Mouse (Mus musculus) embryonic stem cell, embryonic (primary cell): Measurements from ENCODE around the gene Zfp52.

Source experiments
- CTCF ChIA-PET, 4 experiments: fragments of 300-600 bp in 2 of 4; fragments of 350-600 bp in 2 of 4; sonication (Branson Sonifier 250); formaldehyde crosslinking; loops; one replicate each; lab custom pipeline; 2022; ENCODE audit warnings: inconsistent platforms in 2 of 4; lab: Charles Lee
- POLR2A ChIA-PET, 4 experiments: fragments of 300-600 bp in 2 of 4; fragments of 350-600 bp in 2 of 4; sonication (Branson Sonifier 250); formaldehyde crosslinking; loops; one replicate each; lab custom pipeline; 2022; ENCODE audit warnings: antibody characterized with exemption in 4 of 4, inconsistent platforms in 1 of 4; lab: Charles Lee

The Zfp52 gene

DNA sequence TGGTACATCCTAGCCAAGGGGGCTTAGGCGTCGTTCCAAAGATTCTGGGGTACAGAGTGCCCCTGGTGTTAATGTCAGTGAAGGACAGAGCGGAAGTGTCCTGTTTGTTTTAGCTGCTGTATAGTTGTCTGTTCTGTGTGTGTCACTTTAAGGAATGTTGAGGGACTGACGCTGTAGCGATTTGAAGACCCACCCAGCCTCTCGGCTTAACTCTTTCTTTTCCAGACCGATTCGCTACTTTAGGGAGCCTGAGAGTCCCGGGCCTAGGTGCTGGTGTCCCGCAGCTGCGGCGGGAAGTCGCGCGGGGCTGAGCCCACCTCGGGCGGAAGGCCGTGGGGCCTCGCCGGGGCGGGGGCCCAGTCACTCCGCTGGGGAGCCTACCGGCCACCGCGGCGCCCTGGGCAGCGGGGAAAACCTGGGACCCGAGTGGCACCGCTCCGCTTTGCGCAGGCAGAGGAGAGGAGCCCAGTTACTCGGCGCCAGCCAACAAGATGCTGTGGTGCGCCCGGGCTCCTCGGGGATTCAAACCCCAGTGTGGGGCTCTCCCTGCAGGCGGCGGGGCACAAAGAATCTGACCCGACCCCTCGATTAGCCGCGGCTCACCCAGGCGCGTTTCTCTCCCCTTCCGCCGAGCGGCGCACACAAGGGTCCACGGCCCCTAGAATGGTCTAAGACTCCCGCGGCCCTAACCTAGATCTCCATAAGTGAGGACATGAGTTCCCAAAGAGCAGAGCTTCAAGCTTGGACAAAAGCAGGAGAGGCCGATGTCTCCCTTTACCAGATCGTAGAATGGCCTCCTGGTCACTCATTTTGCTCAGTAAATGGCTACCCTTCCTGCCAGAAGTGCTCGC, 3.0 kb upstream of the Zfp52 start:
- ChIA-PET POLR2A (interaction anchor here in 3 of 4 experiments (0.6 to 2.2 kb wide), 17 partner anchors 8 to 587 kb away, joined by 3 to 12 read pairs (median 3); partner anchors contain the start of genes Zfp948 (in 2 of the 3), Ppp2r1a (in 1 of the 3), Zfp51 (in 1 of the 3) and Zfp53 (in 1 of the 3)), CTCF (interaction anchor here in 2 of 4 experiments (0.5 to 1.6 kb wide), 4 partner anchors 9 to 44 kb away, joined by 3 to 4 read pairs (median 4); no protein-coding TSS in a partner anchor)

DNA sequence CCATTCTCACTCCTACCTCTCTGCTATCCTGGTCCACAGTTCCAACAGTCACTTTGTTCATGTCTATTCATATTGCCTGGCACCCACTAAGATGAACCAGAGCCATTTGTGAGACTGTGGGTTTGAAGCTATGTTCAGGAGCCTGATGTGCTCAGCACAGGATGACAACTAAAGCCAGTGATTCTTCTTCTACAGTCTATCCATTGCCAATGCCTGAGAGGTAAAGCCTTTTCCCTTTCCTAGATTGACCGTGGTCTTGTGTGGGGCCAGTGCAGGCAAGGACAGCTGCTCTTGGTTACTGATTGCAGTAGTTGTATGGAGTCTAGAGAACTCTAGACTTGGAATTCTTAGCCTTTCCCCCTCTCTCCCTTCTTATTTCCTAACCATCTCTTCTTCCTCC, 1.4 kb upstream of the Zfp52 start:
- CTCF ChIA-PET, result interaction anchor here in 2 of 4 experiments (0.6 to 2.6 kb wide), 15 partner anchors 19 to 589 kb away, joined by 3 to 13 read pairs (median 6); partner anchors contain the start of genes Zfp51 (in 2 of the 2), Zfp54 (in 2 of the 2), Zfp948 (in 2 of the 2) and Ppp2r1a (in 1 of the 2)

DNA sequence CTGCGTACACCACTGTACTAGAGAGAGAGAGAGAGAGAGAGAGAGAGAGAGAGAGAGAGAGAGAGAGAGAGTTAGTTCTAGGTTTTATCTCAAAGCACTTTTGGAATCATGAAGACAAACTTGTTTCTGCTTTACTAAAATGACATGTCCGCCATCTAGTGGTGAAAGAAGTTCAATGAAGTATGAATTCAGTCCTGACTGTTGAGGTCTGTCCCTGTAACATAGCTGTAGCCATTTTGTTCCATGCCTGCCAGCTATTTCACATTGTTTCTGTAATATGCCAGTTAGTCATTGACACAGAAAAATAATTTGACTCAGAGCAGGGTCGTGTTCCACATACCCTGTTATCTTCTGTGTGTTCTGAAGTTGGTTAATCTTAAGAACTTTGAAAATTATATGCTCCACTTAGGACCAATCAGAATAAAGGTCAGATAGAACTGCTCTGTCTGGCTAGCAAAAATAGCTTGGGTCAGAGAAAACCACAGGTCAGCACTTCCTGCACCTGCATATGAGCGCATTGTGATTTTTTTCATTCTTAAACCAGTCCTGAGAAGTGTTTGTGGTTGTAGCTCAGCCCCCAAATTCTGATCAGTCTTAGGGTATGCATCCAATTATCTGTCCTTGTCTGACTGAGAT, 761 bp upstream of the Zfp52 start:
- ChIA-PET CTCF (interaction anchor here (0.6 to 2.6 kb wide), 32 partner anchors 15 to 589 kb away, joined by 3 to 13 read pairs (median 4); partner anchors contain the start of genes Zfp160 (in 2 of the 4), Zfp51 (in 2 of the 4), Zfp54 (in 2 of the 4) and Zfp948 (in 2 of the 4)), POLR2A (interaction anchor here in 3 of 4 experiments (0.6 to 2.9 kb wide), 15 partner anchors 11 to 918 kb away, joined by 3 to 10 read pairs (median 4); partner anchors contain the start of genes Zfp51 (in 3 of the 3), Zfp948 (in 2 of the 3), Zfp54 (in 1 of the 3) and Zfp983 (in 1 of the 3))

More for the DNA sequence above, 1.4 kb upstream of the Zfp52 start:
- POLR2A ChIA-PET, result interaction anchor here in 3 of 4 experiments (0.5 to 2.9 kb wide), 9 partner anchors 11 to 331 kb away, joined by 3 to 10 read pairs (median 4); partner anchors contain the start of genes Zfp51 (in 2 of the 3), Zfp54 (in 1 of the 3) and Zfp983 (in 1 of the 3)

DNA sequence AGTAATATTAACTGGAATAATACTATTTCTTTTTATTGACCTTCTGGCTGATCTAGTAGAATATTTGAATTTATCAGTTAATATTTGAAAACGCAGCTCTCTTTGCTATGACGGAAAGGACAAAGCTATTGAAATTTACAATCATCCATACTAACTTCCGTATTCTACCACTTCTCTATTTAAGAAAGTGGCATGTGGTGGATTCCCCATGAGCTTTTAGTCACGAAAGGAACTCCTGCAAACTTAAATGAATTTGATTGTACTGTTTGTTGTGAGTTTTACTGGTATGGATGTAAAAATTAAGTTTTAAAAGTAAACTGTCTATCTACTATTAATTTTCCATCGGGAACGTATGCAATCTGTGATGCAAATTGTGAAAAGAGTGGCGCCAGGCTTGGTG, 757 bp downstream of the Zfp52 start:
- POLR2A ChIA-PET, result interaction anchor here in 3 of 4 experiments (0.6 to 2.9 kb wide), 10 partner anchors 17 to 591 kb away, joined by 3 to 10 read pairs (median 4); partner anchors contain the start of genes Zfp948 (in 3 of the 3), Ppp2r1a (in 2 of the 3), Zfp51 (in 1 of the 3) and Zfp54 (in 1 of the 3)
- CTCF ChIA-PET, result interaction anchor here (0.6 to 2.6 kb wide), 7 partner anchors 20 to 305 kb away, joined by 3 to 13 read pairs (median 4); partner anchors contain the start of genes Zfp54 (in 2 of the 4), Zfp677 (in 1 of the 4) and Zfp760 (in 1 of the 4)

DNA sequence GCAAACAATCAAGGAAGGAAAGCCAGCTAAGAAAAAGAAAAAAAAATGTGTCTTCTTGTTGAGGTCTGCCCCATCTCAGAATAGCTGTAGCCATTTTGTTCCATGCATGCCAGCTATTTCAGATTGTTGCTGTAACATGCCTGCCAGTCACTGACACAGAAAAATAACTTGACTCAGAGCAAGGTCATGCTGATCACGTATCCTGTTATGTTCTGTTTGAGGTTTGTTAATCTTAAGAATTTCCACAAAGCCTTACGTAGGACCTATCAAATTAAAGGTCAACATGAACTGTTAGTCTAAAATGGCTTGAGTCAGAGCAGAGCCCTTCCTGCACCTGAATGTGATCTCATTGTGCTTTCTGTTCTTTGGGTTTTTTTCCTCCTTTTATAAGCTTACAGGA, 1.3 kb downstream of the Zfp52 start:
- POLR2A ChIA-PET, result interaction anchor here in 3 of 4 experiments (0.6 to 2.9 kb wide), 6 partner anchors 16 to 592 kb away, joined by 3 to 10 read pairs (median 8); partner anchors contain the start of genes Zfp948 (in 2 of the 3), Ppp2r1a (in 1 of the 3) and Zfp51 (in 1 of the 3)
- CTCF ChIA-PET, result interaction anchor here in 3 of 4 experiments (0.7 to 2.3 kb wide), 3 partner anchors 113 to 373 kb away, joined by 4 to 9 read pairs (median 9); partner anchors contain the start of genes Zfp54 (in 1 of the 3), Zfp677 (in 1 of the 3) and Zfp995 (in 1 of the 3)

DNA sequence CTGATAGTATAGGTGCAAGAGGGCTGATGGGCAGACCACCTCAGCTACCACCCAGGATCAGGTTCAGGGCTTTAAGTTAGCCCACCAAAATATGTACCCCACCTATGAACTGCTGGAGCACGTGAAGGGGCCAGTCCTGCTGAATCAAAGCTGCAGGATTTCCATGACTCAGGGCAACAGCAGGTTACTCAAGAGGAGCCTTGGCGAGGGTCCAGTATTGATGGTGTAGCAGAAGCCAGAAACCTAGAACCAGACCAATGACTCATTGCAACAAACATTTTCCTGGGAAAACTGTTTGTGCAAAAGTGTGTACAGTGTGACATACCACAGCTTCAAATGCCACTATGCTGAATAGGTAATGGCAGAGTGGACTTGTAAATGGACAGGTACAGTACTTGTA, 22.5 kb downstream of the Zfp52 start:
- POLR2A ChIA-PET, result interaction anchor here in 1 of 4 experiments (1.2 kb wide), 1 partner anchor 9 kb away, joined by 7 read pairs; the partner anchor contains the start of gene Zfp948
- CTCF ChIA-PET, result interaction anchor here in 2 of 4 experiments (0.7 to 1.2 kb wide), 2 partner anchors 9 to 22 kb away, joined by 3 read pairs; partner anchors contain the start of gene Zfp948 (in 1 of the 2)

DNA sequence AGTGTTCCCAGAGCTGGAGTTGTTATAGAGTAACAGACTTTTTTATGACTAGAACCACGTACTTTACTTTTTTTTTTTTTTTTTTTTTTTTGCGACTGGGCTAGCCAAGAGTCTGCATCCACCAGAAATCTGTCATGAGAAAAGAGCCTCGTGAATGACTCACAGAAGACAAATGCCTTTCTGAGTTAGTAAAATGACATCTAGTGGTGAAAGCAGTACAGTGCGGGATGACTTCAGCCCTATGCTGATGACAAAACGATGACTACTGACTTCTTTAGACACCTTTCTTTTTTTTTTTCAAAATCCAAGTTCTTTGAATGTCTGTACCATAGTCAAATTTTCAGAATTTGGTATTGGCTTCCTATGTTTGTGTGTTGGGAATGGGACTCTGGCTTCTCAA, 30.9 kb downstream of the Zfp52 start:
- POLR2A ChIA-PET, result interaction anchor here (0.7 to 1.8 kb wide), 18 partner anchors 8 to 621 kb away, joined by 3 to 10 read pairs (median 4); partner anchors contain the start of genes Ppp2r1a (in 2 of the 4), Zfp51 (in 2 of the 4), Zfp53 (in 2 of the 4) and Zfp983 (in 2 of the 4)
- CTCF ChIA-PET, result interaction anchor here in 3 of 4 experiments (0.5 to 2.2 kb wide), 10 partner anchors 9 to 1426 kb away, joined by 3 to 10 read pairs (median 4); partner anchors contain the start of genes Zfp52 (in 1 of the 3) and Zfp54 (in 1 of the 3)

DNA sequence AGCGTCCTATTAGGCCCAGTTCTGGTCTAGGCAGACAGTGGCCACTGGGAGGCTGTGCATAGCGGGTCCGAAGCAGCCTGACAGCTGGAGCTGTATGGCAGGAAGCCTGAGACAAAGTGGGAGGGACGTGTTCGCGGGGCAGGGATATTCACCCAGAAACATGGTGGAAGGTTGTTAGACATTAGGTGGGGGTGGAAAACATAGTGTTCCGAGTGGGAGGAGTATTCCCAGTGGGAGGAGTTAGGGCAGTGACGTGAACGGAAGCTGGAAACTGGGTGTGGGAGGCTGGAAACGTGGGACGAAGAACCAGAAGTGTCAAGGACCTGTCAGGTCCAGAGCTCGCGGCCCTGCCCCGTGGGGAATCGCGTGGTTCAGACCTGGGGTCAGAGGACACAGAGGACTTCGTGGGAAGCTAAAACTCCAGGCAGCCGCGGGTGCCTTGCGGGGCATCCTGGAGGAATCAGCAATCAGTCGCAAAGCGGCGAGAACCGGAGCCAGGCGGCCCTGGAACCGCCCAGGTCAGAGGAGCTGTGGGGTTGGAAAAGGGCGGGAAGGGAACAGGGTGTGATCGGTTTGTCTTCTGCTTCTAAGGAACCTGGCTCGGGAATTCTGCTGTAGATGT, 31.5 kb downstream of the Zfp52 start, which contains the start of gene Zfp948:
TSS of gene Zfp948 (plus strand) at position 281 of the 622 bp plus-strand sequence.
- ChIA-PET POLR2A (interaction anchor here (0.5 to 1.8 kb wide), 34 partner anchors 9 to 622 kb away, joined by 3 to 16 read pairs (median 4); partner anchors contain the start of genes Zfp51 (in 3 of the 4), Zfp52 (in 3 of the 4), Zfp53 (in 3 of the 4) and Ppp2r1a (in 2 of the 4)), CTCF (interaction anchor here in 3 of 4 experiments (0.5 to 2.2 kb wide), 14 partner anchors 9 to 445 kb away, joined by 3 to 10 read pairs (median 3); partner anchors contain the start of genes Zfp52 (in 1 of the 3) and Zfp54 (in 1 of the 3))

DNA sequence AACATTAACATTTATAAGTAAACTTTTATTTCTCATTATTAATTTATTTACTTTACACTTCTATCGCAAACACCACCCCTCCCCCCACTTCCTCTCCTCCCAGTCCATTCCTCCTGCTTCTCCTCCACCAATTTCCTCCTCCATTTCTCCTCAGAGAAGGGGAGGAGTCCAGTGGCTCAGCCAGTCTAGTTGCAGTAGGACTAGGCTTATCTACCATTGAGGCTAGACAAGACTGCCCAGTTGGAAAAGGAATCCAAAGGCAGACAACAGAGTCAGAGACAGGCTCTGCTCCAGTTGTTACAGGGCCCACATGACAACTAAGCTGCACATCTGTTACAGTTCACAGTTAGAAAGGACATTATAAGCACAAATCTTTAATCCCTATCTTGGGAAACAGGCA, 32.4 kb downstream of the Zfp52 start:
- POLR2A ChIA-PET, result interaction anchor here in 3 of 4 experiments (0.6 to 1.8 kb wide), 27 partner anchors 10 to 892 kb away, joined by 3 to 16 read pairs (median 4); partner anchors contain the start of genes Zfp51 (in 3 of the 3), Zfp52 (in 3 of the 3), Zfp53 (in 3 of the 3) and Zfp54 (in 1 of the 3)
- CTCF ChIA-PET, result interaction anchor here in 2 of 4 experiments (1.0 to 2.2 kb wide), 4 partner anchors 12 to 144 kb away, joined by 3 to 10 read pairs (median 3); partner anchors contain the start of gene Zfp54 (in 1 of the 2)

DNA sequence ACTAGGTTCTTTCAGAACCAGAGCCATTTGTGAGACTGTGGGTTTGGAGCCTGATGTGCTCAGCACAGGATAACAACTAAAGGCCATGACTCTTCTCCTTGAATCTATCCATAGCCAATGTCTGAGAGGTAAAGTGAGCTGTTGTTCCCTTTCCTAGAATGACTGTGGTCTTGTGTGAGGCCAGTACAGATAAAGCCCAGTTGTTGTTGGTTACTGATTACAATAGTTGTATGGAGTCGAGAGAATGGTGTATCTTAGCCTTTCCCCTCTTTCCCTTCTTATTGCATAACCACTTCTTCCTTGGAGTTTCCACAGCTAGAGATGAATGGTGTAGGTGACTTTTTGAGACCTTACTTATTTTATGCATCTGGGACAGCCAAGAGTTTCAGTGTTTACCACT, 43.7 kb downstream of the Zfp52 start:
- POLR2A ChIA-PET, result interaction anchor here in 2 of 4 experiments (1.1 to 2.0 kb wide), 3 partner anchors 11 to 63 kb away, joined by 3 to 9 read pairs (median 3); partner anchors contain the start of gene Zfp948 (in 1 of the 2)

DNA sequence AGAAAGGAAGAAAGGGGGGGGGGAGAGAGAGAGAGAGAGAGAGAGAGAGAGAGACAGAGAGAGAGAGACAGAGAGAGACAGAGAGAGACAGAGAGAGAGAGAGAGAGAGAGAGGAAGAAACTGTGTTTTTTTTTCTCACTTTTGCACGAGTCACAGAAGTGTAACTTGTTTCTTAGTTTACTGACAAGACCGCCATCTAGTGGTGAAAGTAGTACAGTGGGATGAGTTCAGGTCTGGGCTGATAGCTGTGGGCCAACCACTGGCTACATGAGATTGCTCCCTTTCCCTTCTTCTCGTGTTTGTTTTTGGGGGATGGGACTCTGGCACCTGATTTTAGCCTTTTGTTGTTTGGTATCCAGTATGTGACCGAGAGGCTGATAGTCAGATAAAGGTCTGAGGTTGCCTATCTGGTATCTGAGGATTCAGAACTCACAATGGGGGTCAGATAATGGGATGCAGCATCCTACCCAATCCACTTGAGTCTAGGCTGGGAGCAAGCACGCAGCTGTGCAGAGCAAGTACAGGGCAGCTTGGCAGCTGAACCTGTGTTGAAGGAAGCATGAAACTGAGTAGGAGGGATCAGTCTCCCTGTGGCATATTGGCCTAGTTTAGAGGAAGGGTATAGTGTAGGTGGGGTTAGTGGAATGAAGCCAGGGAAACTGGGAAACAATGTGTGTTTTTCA, 44.3 kb downstream of the Zfp52 start:
- CTCF ChIA-PET, result interaction anchor here (0.6 to 1.0 kb wide), 19 partner anchors 10 to 1442 kb away, joined by 3 to 10 read pairs (median 3); partner anchors contain the start of genes Zfp948 (in 2 of the 4), Zfp160 (in 1 of the 4) and Zfp54 (in 1 of the 4)
- POLR2A ChIA-PET, result interaction anchor here in 2 of 4 experiments (1.1 to 2.0 kb wide), 2 partner anchors 10 to 13 kb away, joined by 3 to 9 read pairs; partner anchors contain the start of gene Zfp948 (in 1 of the 2)

More for the DNA sequence above, 43.7 kb downstream of the Zfp52 start:
- CTCF ChIA-PET, result interaction anchor here (0.6 to 1.0 kb wide), 11 partner anchors 12 to 571 kb away, joined by 3 to 10 read pairs (median 3); partner anchors contain the start of genes Zfp160 (in 1 of the 4), Zfp54 (in 1 of the 4) and Zfp948 (in 1 of the 4)

DNA sequence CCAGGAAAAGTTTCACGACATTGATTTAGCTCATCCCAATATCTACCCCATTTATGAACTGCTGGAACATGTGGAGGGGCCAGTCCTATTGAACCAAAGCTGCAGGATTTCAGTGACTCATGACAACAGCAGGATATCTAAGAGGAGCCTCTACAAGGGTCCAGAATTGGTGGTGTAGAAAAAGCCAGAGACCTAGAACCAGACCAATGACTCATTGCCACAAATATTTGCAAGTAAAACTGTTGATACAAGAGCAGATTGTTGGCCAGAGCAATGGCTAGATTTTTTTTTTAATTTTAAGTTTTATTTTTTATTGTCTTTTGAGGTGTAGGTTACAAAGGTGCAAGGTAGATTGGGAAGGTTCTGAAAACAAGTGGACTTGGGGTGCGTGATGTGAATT, 50.2 kb downstream of the Zfp52 start:
- POLR2A ChIA-PET, result no interaction called here
- CTCF ChIA-PET, result no interaction called here
